Mouse (Mus musculus) neural tube, embryonic 15.5 days (tissue): ENCODE results near the gene Tnrc18. TPM values are rescaled to one million over a fixed set of nuclear protein-coding genes. Genes with fewer than 3 reads are reported as not detected.

Experiments used
- ATAC-seq: fragments of 200-750 bp; cut with Nextera tagmentation; 2 replicates; pipeline ENCODE4 v1.8.0; 2017; ENCODE audit warnings: mild to moderate bottlenecking, moderate TSS enrichment, moderate library complexity; ENCODE audit not compliant: low FRiP score
- H3K27ac ChIP-seq: fragments of 300-500 bp; sonication (generic); replicated peaks from 2 replicates; pipeline ENCODE4 v1.5.1; 2015; ENCODE audit warnings: mild to moderate bottlenecking, inconsistent platforms
- H3K27me3 ChIP-seq: fragments of 300-500 bp; sonication (generic); replicated peaks from 2 replicates; pipeline ENCODE4 v1.6.1; 2015; ENCODE audit warnings: inconsistent platforms
- H3K36me3 ChIP-seq: fragments of 300-500 bp; sonication (generic); 2 replicates; pipeline ENCODE4 v1.6.1; 2015; ENCODE audit warnings: inconsistent platforms
- H3K4me1 ChIP-seq: fragments of 300-500 bp; sonication (generic); 2 replicates; pipeline ENCODE4 v1.6.1; 2015; ENCODE audit warnings: inconsistent platforms
- H3K4me2 ChIP-seq: fragments of 300-500 bp; sonication (generic); 2 replicates; pipeline ENCODE4 v1.6.1; 2015; ENCODE audit warnings: inconsistent platforms, mild to moderate bottlenecking, moderate library complexity
- H3K4me3 ChIP-seq: fragments of 300-500 bp; sonication (generic); replicated peaks from 2 replicates; pipeline ENCODE4 v1.5.1; 2015; ENCODE audit warnings: mild to moderate bottlenecking, inconsistent platforms
- H3K9ac ChIP-seq: fragments of 300-500 bp; sonication (generic); replicated peaks from 2 replicates; pipeline ENCODE4 v1.6.1; 2015; ENCODE audit warnings: mild to moderate bottlenecking, inconsistent platforms
- H3K9me3 ChIP-seq: fragments of 300-500 bp; sonication (generic); replicated peaks from 2 replicates; pipeline ENCODE4 v1.6.1; 2016; ENCODE audit warnings: inconsistent platforms
- WGBS: fragments of 180-500 bp; shearing (Covaris S2); methylation state at CpG from one replicate; pipeline ENCODE4 v1.1.7; 2015; ENCODE audit warnings: mixed read lengths; 5-methylcytosine and 5-hydroxymethylcytosine counted together
- polyA plus RNA-seq: library from polyadenylated mRNA; unstranded; fragments of >200 nt; fragmentation: Nextera tagmentation; extraction: Ambion mirVana; gene quantifications from 2 replicates; pipeline ENCODE4 v1.2.1, GENCODE M21; 2015

The Tnrc18 gene
- polyA plus RNA-seq, 1 experiment from 2014 or later, result 26.0 TPM

DNA sequence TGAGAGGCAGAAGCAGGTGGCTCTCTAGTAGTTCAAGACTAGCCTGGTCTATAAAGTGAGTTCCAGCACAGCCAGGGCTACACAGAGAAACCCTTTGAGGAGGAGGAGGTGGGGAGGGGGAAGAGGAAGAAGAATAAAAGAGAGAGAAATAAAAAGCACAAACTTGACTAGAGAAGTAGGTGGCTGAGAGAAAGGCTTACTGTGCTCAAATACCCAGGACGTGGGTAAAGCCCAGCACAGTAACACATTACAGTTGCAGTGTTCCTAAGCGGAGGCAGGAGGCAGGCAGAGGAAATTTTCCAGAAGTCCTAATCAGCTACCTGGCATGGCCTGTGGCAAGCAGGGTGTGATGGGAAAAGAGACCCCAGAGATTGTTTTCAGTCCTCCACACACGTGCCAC lies 50.8 kb downstream of the Tnrc18 start:
- H3K9ac ChIP-seq, result 0 out of 2 replicates have a peak overlapping the region, but pooled peaks have one; percentile 7
- H3K9me3 ChIP-seq, result no peaks in the 10 kb centered on the region
- H3K27me3 ChIP-seq, result no peaks in the 10 kb centered on the region
- WGBS, result 76% methylated on average over 3 of the region's 3 CpGs
- peaks cover 72% of the 10 kb centered on the region for H3K36me3 ChIP-seq
- H3K4me3 ChIP-seq, result no peak overlapping the region
- peaks cover 55% of the 10 kb centered on the region for H3K4me1 ChIP-seq
- H3K27ac ChIP-seq, result no peak overlapping the region
- ATAC-seq, result no peak
- H3K4me2 ChIP-seq, result no peak overlapping the region

DNA sequence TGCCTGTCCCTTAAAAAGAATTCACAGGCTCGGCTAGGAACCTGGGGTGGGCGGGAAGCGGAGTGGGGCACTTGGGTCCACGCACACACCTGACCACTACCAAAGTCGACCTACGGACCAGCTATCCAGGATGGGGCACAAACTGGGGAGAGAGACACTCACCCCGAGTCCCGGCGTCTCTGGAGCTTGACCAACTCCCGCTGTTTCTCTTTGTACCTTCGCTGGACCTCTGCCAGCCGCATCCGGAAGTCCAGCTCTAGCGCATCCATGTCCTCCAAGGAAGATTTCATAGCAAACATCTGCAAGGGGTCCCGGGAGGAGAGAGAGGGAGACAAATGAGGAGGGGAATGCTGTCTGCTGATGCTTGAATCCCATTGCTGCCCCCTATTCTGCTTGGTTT lies 52.6 kb downstream of the Tnrc18 start:
- Histone ChIP-seq H3K36me3 (peaks cover 75% of the 10 kb centered on the region), H3K9ac (no peak overlapping the region), H3K4me1 (peaks cover 63% of the 10 kb centered on the region), H3K4me2 (no peak overlapping the region), H3K4me3 (no peak overlapping the region), H3K9me3 (no peaks in the 10 kb centered on the region), H3K27me3 (no peaks in the 10 kb centered on the region), H3K27ac (0 out of 2 replicates have a peak overlapping the region, but pooled peaks have one; percentile 54)
- 72% methylated on average over 15 of the region's 15 CpGs for WGBS
- no peak for ATAC-seq

DNA sequence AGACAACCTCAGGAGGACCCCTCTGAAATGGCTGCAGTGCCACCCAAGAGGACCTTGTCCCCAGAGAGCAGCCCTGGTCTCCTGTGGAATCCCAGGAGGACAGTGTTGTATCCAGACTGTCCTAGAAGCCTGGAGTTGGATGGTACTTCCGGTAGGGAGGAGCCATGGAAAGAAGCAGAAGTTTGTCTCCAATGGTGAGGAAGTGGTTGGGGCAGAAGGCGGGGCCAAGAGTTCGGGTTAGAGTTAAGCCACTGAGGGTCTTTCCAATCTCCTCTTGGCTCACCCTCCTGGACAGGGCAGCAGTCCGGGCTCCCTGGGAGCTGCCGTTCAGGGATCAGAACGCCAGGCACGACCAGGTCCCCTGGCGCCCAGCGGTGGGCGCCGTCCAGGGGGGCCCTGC lies 53.2 kb downstream of the Tnrc18 start:
- ATAC-seq, result no peak
- Histone ChIP-seq H3K27me3 (no peaks in the 10 kb centered on the region), H3K4me2 (no peak overlapping the region), H3K4me3 (no peak overlapping the region), H3K27ac (peak overlapping the region; percentile 54; the same call in 1 of the 2 replicates), H3K9me3 (no peaks in the 10 kb centered on the region), H3K36me3 (peaks cover 75% of the 10 kb centered on the region), H3K9ac (no peak overlapping the region), H3K4me1 (peaks cover 57% of the 10 kb centered on the region)
- WGBS, result 67% methylated on average over 11 of the region's 11 CpGs

DNA sequence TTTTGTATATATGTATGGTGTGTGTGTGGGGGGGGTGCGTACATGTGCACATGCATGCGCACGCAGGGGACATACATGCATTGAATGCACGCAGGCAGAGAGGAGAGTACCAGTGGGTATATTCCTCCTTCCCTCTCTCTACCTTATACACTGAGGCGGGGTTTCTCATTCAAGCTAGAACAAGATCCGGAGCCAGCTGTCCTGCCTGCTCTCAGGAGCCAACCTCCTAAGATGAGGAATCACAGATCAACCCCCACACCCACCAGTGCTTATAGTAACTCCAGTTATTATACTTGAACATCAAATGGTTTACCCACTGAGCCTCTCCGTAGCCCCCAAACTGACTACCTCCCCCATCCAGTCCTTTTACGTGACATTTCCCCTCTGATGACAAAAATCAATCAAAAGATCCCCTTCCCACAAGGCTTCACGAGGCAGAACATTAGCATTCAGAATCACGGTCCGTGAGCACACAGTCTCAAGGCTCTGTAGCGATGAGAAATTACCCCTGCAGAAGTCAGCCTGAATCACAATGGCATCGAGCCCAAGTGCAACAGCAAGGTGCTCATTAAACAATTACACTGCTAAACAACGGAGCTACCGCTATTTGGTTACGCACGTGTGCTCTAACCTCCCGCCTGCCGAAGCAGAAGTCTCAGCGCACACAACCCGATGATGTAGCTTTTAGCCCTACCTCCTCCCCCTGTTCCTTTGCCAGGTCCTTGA lies 55.2 kb downstream of the Tnrc18 start:
- no peaks in the 10 kb centered on the region for H3K27me3 ChIP-seq
- peaks cover 44% of the 10 kb centered on the region for H3K4me1 ChIP-seq
- peak; percentile 16; the same call in 1 of the 2 replicates for ATAC-seq
- no peaks in the 10 kb centered on the region for H3K9me3 ChIP-seq
- H3K4me2 ChIP-seq, result no peak overlapping the region
- no peak overlapping the region for H3K4me3 ChIP-seq
- H3K9ac ChIP-seq, result no peak overlapping the region
- H3K27ac ChIP-seq, result peak overlapping the region; percentile 86
- WGBS, result 47% methylated on average over 21 of the region's 21 CpGs
- peaks cover 91% of the 10 kb centered on the region for H3K36me3 ChIP-seq

DNA sequence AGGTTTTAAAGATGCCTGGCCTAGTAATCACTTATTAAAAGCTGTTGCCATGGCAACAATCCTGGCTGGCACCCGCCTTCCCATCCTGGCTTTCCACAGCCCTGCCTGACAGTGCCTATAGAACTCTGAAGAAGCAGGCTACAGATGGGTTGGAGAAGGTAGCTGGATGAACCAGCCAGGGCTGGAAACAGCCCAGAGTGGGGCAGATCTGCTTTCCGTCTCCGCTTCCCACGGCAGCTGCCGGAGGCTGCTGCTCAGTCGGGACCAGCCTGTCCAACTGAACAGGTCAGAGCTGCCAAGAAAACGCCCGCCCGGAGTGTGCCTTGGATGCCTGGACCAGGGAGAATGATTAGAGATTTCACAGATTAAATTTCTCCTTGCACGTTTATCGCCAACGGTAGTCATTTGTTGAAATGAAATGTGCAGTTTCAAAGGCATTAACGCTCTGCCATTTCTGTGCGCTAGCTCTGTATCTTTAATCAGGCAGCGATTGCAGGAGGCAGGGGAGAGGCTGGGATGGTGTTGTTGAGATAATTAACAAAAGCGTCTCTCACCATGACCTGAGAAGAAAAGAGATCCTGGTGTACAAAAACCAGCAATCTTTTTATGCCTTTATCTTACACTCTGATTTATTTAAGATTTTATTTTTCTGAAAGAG lies 56.0 kb downstream of the Tnrc18 start:
- WGBS, result 49% methylated on average over 16 of the region's 16 CpGs
- no peaks in the 10 kb centered on the region for H3K27me3 ChIP-seq
- peak overlapping the region; percentile 17; the same call in 1 of the 2 replicates for H3K4me2 ChIP-seq
- peak; percentile 73 for ATAC-seq
- H3K4me1 ChIP-seq, result peaks cover 38% of the 10 kb centered on the region
- no peak overlapping the region for H3K4me3 ChIP-seq
- H3K27ac ChIP-seq, result peak overlapping the region; percentile 86
- no peaks in the 10 kb centered on the region for H3K9me3 ChIP-seq
- H3K9ac ChIP-seq, result no peak overlapping the region
- peaks cover 91% of the 10 kb centered on the region for H3K36me3 ChIP-seq

DNA sequence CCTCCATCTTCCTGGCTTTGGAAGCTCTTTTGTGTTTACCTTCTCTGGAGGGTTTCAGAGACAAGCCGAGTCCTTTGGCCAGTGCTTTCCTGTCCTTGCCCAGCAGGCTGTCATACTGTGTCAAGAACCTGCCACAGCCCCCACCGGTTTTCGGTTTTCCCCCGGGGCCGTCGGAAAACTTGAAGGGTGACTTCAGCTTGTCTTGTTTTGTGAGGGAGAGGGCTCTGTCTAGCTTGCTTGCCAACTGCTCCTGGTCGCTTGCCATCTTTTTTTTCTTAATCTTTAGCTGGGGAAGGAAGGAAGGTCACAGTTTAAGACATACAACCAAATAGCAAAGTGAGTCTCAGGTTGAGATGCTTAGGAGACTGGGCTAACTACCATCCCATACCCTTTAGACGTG lies 57.7 kb downstream of the Tnrc18 start:
- peak overlapping the region; percentile 86; the same call in 1 of the 2 replicates for H3K27ac ChIP-seq
- WGBS, result 82% methylated on average over 8 of the region's 8 CpGs
- ATAC-seq, result no peak

DNA sequence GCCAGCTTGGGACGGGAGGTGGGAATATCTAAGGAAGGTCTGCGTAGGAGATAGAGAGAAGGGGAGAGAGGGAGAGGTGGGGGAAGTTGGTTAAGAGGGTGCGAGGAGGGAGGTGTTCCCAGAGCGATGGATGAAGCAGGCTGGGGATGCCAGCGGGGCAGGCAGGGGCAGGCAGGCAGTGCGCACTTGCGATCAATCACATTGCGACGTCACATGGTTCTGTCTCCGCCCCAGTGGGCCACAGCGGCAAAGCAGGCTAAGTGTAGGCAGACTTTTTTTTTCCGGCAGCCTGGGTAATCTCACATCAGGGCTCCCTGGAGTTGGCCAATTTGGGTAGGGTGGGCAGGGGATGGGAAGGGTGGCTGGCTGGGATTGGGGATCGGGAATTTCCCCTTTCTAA lies 65.2 kb downstream of the Tnrc18 start:
- Histone ChIP-seq H3K27me3 (no peaks in the 10 kb centered on the region), H3K4me1 (peaks cover 9% of the 10 kb centered on the region), H3K4me2 (no peak overlapping the region), H3K4me3 (no peak overlapping the region), H3K36me3 (peaks cover 62% of the 10 kb centered on the region), H3K9me3 (no peaks in the 10 kb centered on the region), H3K27ac (no peak overlapping the region), H3K9ac (no peak overlapping the region)
- no peak for ATAC-seq
- WGBS, result 45% methylated on average over 13 of the region's 13 CpGs

More for the DNA sequence above, 57.7 kb downstream of the Tnrc18 start:
- Histone ChIP-seq H3K27me3 (no peaks in the 10 kb centered on the region), H3K9ac (no peak overlapping the region), H3K4me1 (peaks cover 30% of the 10 kb centered on the region), H3K36me3 (peaks cover 86% of the 10 kb centered on the region), H3K9me3 (no peaks in the 10 kb centered on the region), H3K4me2 (no peak overlapping the region), H3K4me3 (no peak overlapping the region)

DNA sequence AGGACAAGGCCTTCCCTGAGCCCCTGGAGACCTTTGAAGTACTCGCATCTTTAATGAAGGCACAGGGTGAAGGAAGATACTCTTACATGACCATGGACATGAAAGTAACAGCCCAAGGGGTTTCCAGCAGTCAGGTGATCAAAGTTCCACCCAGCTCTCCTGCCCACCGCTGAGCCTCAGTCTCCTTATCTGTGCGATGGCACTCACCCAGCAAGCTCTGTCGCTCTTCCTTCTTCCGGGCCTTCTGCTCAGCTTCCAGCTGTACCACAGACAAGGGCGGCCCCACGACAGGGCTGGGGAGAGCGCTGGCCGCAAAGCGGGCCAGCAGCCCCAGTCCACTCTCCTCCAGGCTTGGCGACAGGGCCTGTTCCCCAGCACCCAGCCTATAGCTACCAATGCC lies 67.3 kb downstream of the Tnrc18 start:
- peaks cover 9% of the 10 kb centered on the region for H3K4me1 ChIP-seq
- no peak overlapping the region for H3K4me3 ChIP-seq
- peak; percentile 19; the same call in 1 of the 2 replicates for ATAC-seq
- peaks cover 52% of the 10 kb centered on the region for H3K36me3 ChIP-seq
- H3K9ac ChIP-seq, result no peak overlapping the region
- no peaks in the 10 kb centered on the region for H3K9me3 ChIP-seq
- no peak overlapping the region for H3K27ac ChIP-seq
- no peak overlapping the region for H3K4me2 ChIP-seq
- no peaks in the 10 kb centered on the region for H3K27me3 ChIP-seq
- WGBS, result 89% methylated on average over 11 of the region's 11 CpGs

DNA sequence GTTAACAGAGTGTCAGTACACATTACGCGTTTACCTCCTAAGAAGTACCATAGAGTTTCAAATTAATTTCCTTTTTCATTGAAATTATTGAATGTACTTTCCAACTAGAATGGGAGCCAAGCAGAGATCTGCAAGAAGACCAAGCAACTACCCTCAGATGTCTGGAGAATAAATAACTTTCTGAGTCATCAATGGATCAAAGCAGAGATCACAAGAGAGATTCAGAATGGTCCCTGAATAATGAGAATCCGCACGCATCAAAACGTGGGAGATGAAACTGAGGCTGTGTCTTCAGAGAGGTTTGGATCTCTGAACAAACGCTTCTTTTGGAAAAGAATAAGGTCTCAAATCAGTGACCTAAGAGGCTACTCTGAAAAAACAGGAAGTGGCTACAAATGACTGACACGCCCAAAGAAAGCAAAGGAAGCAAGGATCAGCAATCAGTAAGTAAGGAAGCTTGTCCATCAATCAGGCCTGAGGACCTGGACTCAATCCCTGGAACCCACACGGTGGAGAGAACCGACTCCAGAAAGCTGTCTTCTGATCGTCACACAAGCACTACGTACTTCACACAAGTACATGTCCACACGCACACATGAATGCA lies 70.3 kb downstream of the Tnrc18 start:
- Histone ChIP-seq H3K9me3 (no peaks in the 10 kb centered on the region), H3K27ac (0 out of 2 replicates have a peak overlapping the region, but pooled peaks have one; percentile 10), H3K4me3 (no peak overlapping the region), H3K9ac (no peak overlapping the region), H3K36me3 (peaks cover 79% of the 10 kb centered on the region), H3K4me2 (no peak overlapping the region), H3K4me1 (peaks cover 2% of the 10 kb centered on the region; the same call in 1 of the 2 replicates), H3K27me3 (no peaks in the 10 kb centered on the region)
- ATAC-seq, result no peak
- 76% methylated on average over 12 of the region's 12 CpGs for WGBS

DNA sequence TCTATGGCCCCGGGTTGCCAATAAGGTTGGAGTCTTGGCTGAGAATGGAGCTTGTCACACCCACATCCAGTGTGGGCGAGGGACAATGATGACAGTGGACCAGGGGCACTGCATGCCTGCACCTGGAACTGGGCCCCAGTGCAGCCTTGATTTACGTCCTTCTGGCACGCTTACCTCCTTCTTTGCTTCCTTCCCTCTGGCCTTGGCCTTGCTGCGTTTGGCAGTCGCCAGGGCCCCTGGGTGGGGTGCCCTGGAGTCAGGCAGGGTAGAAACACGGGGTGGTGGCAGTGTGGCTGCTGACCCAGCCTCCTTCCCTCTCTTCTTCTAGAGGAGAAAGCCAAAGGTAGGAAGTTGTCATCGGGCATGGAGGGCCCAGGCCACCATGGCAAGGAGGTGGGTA lies 77.5 kb downstream of the Tnrc18 start:
- Histone ChIP-seq H3K9ac (no peak overlapping the region), H3K4me2 (no peak overlapping the region), H3K36me3 (peaks cover 89% of the 10 kb centered on the region), H3K9me3 (no peaks in the 10 kb centered on the region), H3K4me1 (no peaks in the 10 kb centered on the region), H3K27ac (no peak overlapping the region), H3K27me3 (no peaks in the 10 kb centered on the region), H3K4me3 (no peak overlapping the region)
- 69% methylated on average over 8 of the region's 8 CpGs for WGBS
- ATAC-seq, result no peak

DNA sequence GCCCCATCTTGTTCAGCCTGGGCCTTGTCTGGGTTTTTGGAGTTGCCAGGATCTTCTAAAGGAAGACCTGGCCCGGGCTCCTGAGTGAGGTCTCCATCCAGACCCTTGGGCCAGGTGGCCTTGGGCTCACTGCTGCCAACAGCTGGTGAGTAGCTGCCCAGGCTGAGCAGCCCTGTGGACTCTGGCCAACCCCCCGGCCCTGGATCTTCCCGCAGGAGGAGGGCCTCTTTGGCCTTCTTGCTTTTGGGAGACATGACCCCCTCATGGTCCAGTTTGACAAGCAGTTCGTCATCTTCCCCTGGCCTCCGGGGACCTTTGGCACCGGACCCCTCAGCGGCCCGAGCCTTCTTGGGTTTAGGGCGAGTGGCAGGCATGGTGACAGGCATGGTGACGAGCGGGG lies 85.5 kb downstream of the Tnrc18 start:
- Histone ChIP-seq H3K4me1 (no peaks in the 10 kb centered on the region), H3K4me2 (no peak overlapping the region), H3K27me3 (no peaks in the 10 kb centered on the region), H3K36me3 (peaks cover 98% of the 10 kb centered on the region), H3K9ac (no peak overlapping the region), H3K27ac (no peak overlapping the region), H3K9me3 (no peaks in the 10 kb centered on the region), H3K4me3 (no peak overlapping the region)
- no peak for ATAC-seq
- 88% methylated on average over 11 of the region's 11 CpGs for WGBS

DNA sequence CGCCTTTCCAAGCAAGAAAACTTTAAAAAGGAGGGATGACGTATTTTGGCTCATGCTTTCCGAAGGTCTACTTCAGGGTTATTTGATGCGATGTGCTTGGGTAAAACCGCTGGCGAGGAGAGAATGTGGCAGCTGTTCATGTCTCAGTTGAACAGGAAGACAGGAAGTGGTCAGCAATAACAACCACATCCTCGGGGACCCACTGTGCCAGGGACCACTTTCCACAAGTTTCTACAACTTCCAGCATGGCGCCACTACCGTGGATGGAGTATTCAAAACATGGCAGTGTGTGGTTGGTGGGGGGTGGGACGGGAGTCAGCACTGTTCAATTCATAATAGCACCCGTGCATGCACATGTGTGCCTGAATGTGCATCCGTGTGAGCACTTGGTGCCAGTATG lies 87.2 kb downstream of the Tnrc18 start:
- WGBS, result 90% methylated on average over 12 of the region's 12 CpGs

More for the DNA sequence above, 87.2 kb downstream of the Tnrc18 start:
- H3K4me1 ChIP-seq, result no peaks in the 10 kb centered on the region
- H3K4me3 ChIP-seq, result no peak overlapping the region
- no peak for ATAC-seq
- no peaks in the 10 kb centered on the region for H3K9me3 ChIP-seq
- H3K27me3 ChIP-seq, result no peaks in the 10 kb centered on the region
- no peak overlapping the region for H3K9ac ChIP-seq
- peaks cover 98% of the 10 kb centered on the region for H3K36me3 ChIP-seq
- H3K27ac ChIP-seq, result no peak overlapping the region
- no peak overlapping the region for H3K4me2 ChIP-seq
